Mouse (Mus musculus) kidney, adult 2 months (tissue): ENCODE data around the gene Vdr.

ENCODE experiments used
- CTCF ChIP-seq: fragments of 200-500 bp; conservative IDR thresholded peaks from 2 replicates; pipeline ENCODE4 v1.5.1; 2011; ENCODE audit warnings: low read depth, mild to moderate bottlenecking, control low read depth, low read length, moderate library complexity, mixed read lengths; ENCODE audit not compliant: insufficient read depth, insufficient read length
- POLR2A ChIP-seq: fragments of 200-500 bp; IDR thresholded peaks from one replicate; pipeline ENCODE4 v1.6.1; 2011; ENCODE audit warnings: low read depth, low read length, control low read depth

- TF ChIP-seq POLR2A = no peak
- TF ChIP-seq CTCF = no peak
Measured at GRCm38 (mm10) chr15:97851011-97851410, 59.4 kb downstream of the Vdr start.
